Mouse (Mus musculus) hindbrain, embryonic 16.5 days (tissue): ENCODE measurements around the gene Nanp. TPM values are rescaled to one million over a fixed set of nuclear protein-coding genes. Genes with fewer than 3 reads are reported as not detected.

Experiments
- ATAC-seq: fragments of 200-750 bp; cut with Nextera tagmentation; 2 replicates; pipeline ENCODE4 v1.8.0; 2017; ENCODE audit warnings: moderate TSS enrichment, moderate library complexity
- H3K27ac ChIP-seq: fragments of 300-500 bp; sonication (generic); 2 replicates; pipeline ENCODE4 v1.5.1; 2014; ENCODE audit warnings: low read depth, mild to moderate bottlenecking, control low read depth, low read length, moderate library complexity
- H3K27me3 ChIP-seq: fragments of 300-500 bp; sonication (generic); replicated peaks from 2 replicates; pipeline ENCODE4 v1.6.1; 2014; ENCODE audit warnings: low read length; ENCODE audit not compliant: control insufficient read depth, insufficient read depth
- H3K36me3 ChIP-seq: fragments of 300-500 bp; sonication (generic); 2 replicates; pipeline ENCODE4 v1.6.1; 2014; ENCODE audit warnings: mild to moderate bottlenecking, low read length, moderate library complexity, mixed read lengths; ENCODE audit not compliant: control insufficient read depth, insufficient read depth
- H3K4me1 ChIP-seq: fragments of 300-500 bp; sonication (generic); 2 replicates; pipeline ENCODE4 v1.6.1; 2014; ENCODE audit warnings: low read depth, low read length; ENCODE audit not compliant: control insufficient read depth, insufficient read depth
- H3K4me2 ChIP-seq: fragments of 300-500 bp; sonication (generic); 2 replicates; pipeline ENCODE4 v1.6.1; 2014; ENCODE audit warnings: mild to moderate bottlenecking, low read length, control low read depth, moderate library complexity
- H3K4me3 ChIP-seq: fragments of 300-500 bp; sonication (generic); 2 replicates; pipeline ENCODE4 v1.5.1; 2014; ENCODE audit warnings: mild to moderate bottlenecking, low read length, control low read depth, moderate library complexity
- H3K9ac ChIP-seq: fragments of 300-500 bp; sonication (generic); 2 replicates; pipeline ENCODE4 v1.6.1; 2014; ENCODE audit warnings: low read depth, mild to moderate bottlenecking, control low read depth, low read length, moderate library complexity
- H3K9me3 ChIP-seq: fragments of 300-500 bp; sonication (generic); 2 replicates; pipeline ENCODE4 v1.6.1; 2014; ENCODE audit warnings: mild to moderate bottlenecking, low read length, moderate library complexity; ENCODE audit not compliant: control insufficient read depth
- WGBS: fragments of 180-500 bp; shearing (Covaris S2); extraction: QIAGEN DNeasy Blood & Tissue Kit; methylation state at CpG from one replicate; pipeline ENCODE4 v1.1.7; 2014; 5-methylcytosine and 5-hydroxymethylcytosine counted together
- polyA plus RNA-seq: library from polyadenylated mRNA; unstranded; fragments of >200 nt; fragmentation: Nextera tagmentation; extraction: Ambion mirVana; gene quantifications from 2 replicates; pipeline ENCODE4 v1.2.1, GENCODE M21; 2015

The Nanp gene
- polyA plus RNA-seq, 1 experiment from 2014 or later, result 36.1 TPM

- Histone ChIP-seq H3K9me3 (no peaks in the 10 kb centered on the region), H3K27me3 (no peaks in the 10 kb centered on the region), H3K4me2 (no peak overlapping the region), H3K36me3 (no peaks in the 10 kb centered on the region), H3K4me3 (no peak overlapping the region), H3K4me1 (no peaks in the 10 kb centered on the region), H3K9ac (no peak overlapping the region), H3K27ac (no peak overlapping the region)
- ATAC-seq, result no peak
- WGBS, result 90% methylated on average over 10 of the region's 10 CpGs
Measured at GRCm38 (mm10) chr2:151021158-151021557, 18.0 kb downstream of the Nanp start.

DNA sequence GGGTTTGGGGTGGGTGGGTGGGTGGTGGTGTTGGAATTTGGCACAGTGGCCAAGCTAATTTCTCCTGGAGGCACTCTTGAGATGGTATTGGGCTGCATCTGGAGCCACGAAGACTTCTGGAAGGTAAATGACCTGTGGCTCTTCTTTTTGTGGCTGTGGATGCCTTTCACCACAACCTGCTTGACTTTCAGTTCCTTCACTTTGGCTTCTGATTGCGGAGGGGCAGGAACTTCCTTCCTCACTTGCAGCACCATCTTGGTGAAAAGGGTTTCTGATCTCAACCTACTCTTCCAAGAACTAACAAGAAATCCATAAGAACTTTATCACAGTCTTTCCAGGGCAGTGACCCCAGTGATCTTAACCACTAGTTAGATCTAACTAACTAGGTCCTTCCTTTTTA, 23.9 kb downstream of the Nanp start:
- H3K9me3 ChIP-seq, result no peaks in the 10 kb centered on the region
- no peak overlapping the region for H3K4me2 ChIP-seq
- no peak overlapping the region for H3K9ac ChIP-seq
- no peaks in the 10 kb centered on the region for H3K36me3 ChIP-seq
- no peak overlapping the region for H3K27ac ChIP-seq
- ATAC-seq, result no peak
- H3K4me1 ChIP-seq, result no peaks in the 10 kb centered on the region
- no peak overlapping the region for H3K4me3 ChIP-seq
- H3K27me3 ChIP-seq, result no peaks in the 10 kb centered on the region
- WGBS, result 86% methylated on average over 2 of the region's 2 CpGs

DNA sequence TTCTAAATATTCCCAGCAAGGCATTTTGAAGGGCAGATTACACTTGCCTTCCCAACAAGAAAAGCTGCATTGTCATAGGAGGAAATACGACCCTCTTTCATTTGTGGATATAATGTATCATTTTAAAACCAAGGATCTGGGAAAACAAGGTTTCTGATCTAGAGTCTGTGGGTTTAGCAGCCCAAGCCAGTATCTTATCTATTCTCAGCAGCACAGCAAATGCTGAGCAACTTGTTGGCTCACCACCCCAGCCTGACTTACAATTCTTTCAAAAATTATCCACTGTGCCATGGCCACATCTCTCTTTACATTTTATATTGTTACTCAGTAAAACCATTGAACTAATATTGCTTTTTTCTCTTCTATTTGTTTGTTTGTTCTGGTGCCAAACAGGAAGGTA, 27.9 kb downstream of the Nanp start:
- no peaks in the 10 kb centered on the region for H3K9me3 ChIP-seq
- 81% methylated on average over 1 of the region's 1 CpGs for WGBS
- H3K4me2 ChIP-seq, result no peak overlapping the region
- no peak overlapping the region for H3K27ac ChIP-seq
- ATAC-seq, result no peak
- H3K9ac ChIP-seq, result no peak overlapping the region
- no peak overlapping the region for H3K4me3 ChIP-seq
- no peaks in the 10 kb centered on the region for H3K27me3 ChIP-seq
- no peaks in the 10 kb centered on the region for H3K36me3 ChIP-seq
- H3K4me1 ChIP-seq, result peaks cover 7% of the 10 kb centered on the region; the same call in 1 of the 2 replicates

GRCm38 (mm10) chr2:151009515-151010085, 29.6 kb downstream of the Nanp start:
- Histone ChIP-seq H3K27me3 (no peaks in the 10 kb centered on the region), H3K36me3 (no peaks in the 10 kb centered on the region), H3K4me3 (peak overlapping the region; percentile 86), H3K9ac (peak overlapping the region; percentile 92), H3K4me2 (peak overlapping the region; percentile 97), H3K4me1 (peaks cover 7% of the 10 kb centered on the region; the same call in 1 of the 2 replicates), H3K9me3 (no peaks in the 10 kb centered on the region), H3K27ac (no peak overlapping the region)
- WGBS, result 90% methylated on average over 1 of the region's 1 CpGs
- peak; percentile 61 for ATAC-seq

- peak overlapping the region; percentile 92 for H3K9ac ChIP-seq
- WGBS, result under 1% methylated on average over 37 of the region's 57 CpGs
- no peaks in the 10 kb centered on the region for H3K9me3 ChIP-seq
- H3K4me2 ChIP-seq, result peak overlapping the region; percentile 97
- H3K4me3 ChIP-seq, result peak overlapping the region; percentile 86
- peak overlapping the region; percentile 78 for H3K27ac ChIP-seq
- H3K4me1 ChIP-seq, result peaks cover 7% of the 10 kb centered on the region; the same call in 1 of the 2 replicates
- no peaks in the 10 kb centered on the region for H3K36me3 ChIP-seq
- no peaks in the 10 kb centered on the region for H3K27me3 ChIP-seq
- peak; percentile 99 for ATAC-seq
Measured at GRCm38 (mm10) chr2:151008939-151009509, 30.2 kb downstream of the Nanp start.

GRCm38 (mm10) chr2:151008517-151008932, 30.7 kb downstream of the Nanp start:
- H3K4me3 ChIP-seq, result peak overlapping the region; percentile 86
- WGBS, result 0% methylated on average over 21 of the region's 21 CpGs
- H3K27ac ChIP-seq, result no peak overlapping the region

GRCm38 (mm10) chr2:151008006-151008405, 31.2 kb downstream of the Nanp start:
- WGBS, result 46% methylated on average over 6 of the region's 6 CpGs
- H3K4me2 ChIP-seq, result peak overlapping the region; percentile 97
- no peak overlapping the region for H3K9ac ChIP-seq
- no peaks in the 10 kb centered on the region for H3K27me3 ChIP-seq
- no peak for ATAC-seq
- H3K9me3 ChIP-seq, result no peaks in the 10 kb centered on the region
- no peaks in the 10 kb centered on the region for H3K36me3 ChIP-seq
- H3K27ac ChIP-seq, result no peak overlapping the region
- H3K4me3 ChIP-seq, result peak overlapping the region; percentile 86
- peaks cover 7% of the 10 kb centered on the region; the same call in 1 of the 2 replicates for H3K4me1 ChIP-seq

More at GRCm38 (mm10) chr2:151008517-151008932, 30.7 kb downstream of the Nanp start:
- H3K9me3 ChIP-seq, result no peaks in the 10 kb centered on the region
- H3K4me1 ChIP-seq, result peaks cover 7% of the 10 kb centered on the region; the same call in 1 of the 2 replicates
- H3K9ac ChIP-seq, result peak overlapping the region; percentile 92
- no peaks in the 10 kb centered on the region for H3K36me3 ChIP-seq
- H3K27me3 ChIP-seq, result no peaks in the 10 kb centered on the region
- H3K4me2 ChIP-seq, result peak overlapping the region; percentile 97
- peak; percentile 66; the same call in 1 of the 2 replicates for ATAC-seq

- Histone ChIP-seq H3K27ac (no peak overlapping the region), H3K4me2 (no peak overlapping the region), H3K4me3 (no peak overlapping the region), H3K9me3 (no peaks in the 10 kb centered on the region), H3K36me3 (no peaks in the 10 kb centered on the region), H3K27me3 (no peaks in the 10 kb centered on the region), H3K9ac (no peak overlapping the region), H3K4me1 (peaks cover 7% of the 10 kb centered on the region; the same call in 1 of the 2 replicates)
- ATAC-seq, result no peak
- 59% methylated on average over 5 of the region's 5 CpGs for WGBS
Measured at GRCm38 (mm10) chr2:151006281-151006945, 32.8 kb downstream of the Nanp start.

- 93% methylated on average over 10 of the region's 10 CpGs for WGBS
- H3K27ac ChIP-seq, result no peak overlapping the region
Measured at GRCm38 (mm10) chr2:151004390-151004789, 34.8 kb downstream of the Nanp start.

More at GRCm38 (mm10) chr2:151004390-151004789, 34.8 kb downstream of the Nanp start:
- Histone ChIP-seq H3K9me3 (no peaks in the 10 kb centered on the region), H3K4me3 (no peak overlapping the region), H3K4me2 (no peak overlapping the region), H3K9ac (no peak overlapping the region), H3K4me1 (peaks cover 4% of the 10 kb centered on the region; the same call in 1 of the 2 replicates), H3K27me3 (no peaks in the 10 kb centered on the region), H3K36me3 (no peaks in the 10 kb centered on the region)
- ATAC-seq, result no peak
